Mouse (Mus musculus) layer of hippocampus, adult 11-12 months (tissue): ENCODE measurements around the gene Magea5.
"Not testable (repeated sequence)": the region's sequence is repeated elsewhere in the genome, so short reads cannot be mapped to it uniquely, and the experiment has no call there.

Experiments
- DNase-seq: peaks from one replicate; pipeline ENCODE4 v3.0.0; 2022; ENCODE audit warnings: low spot score

Magea5 gene

GRCm38 (mm10) chrX:155063045-155063444 lies at the start of gene Magea5:
Magea5 (minus strand) TSS chrX:155063145.
- DNase-seq = not testable (repeated sequence)

DNA sequence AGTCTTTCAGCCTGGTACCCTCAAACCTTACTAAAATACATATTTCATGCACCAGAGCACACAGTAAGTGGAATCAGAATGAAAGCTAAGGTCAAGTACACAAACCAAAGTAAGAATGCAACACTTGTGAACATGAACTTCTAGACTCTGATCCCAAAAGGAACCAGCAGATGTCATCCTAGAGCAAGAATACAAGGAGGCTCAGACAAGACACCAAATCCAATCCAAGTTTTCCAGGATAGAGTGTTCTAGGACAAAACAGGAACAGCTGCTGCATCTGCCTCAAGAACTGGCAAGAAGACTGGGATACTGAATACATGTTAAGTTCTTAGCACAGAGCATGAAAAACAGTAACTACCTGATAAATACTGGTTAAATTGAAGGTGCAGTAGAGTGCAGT lies 35.1 kb upstream of the Magea5 start:
- DNase-seq = peak; percentile 19

GRCm38 (mm10) chrX:155093566-155093965 lies 30.6 kb upstream of the Magea5 start, which contains the start of gene Magea2:
Magea2 (minus strand) TSS chrX:155093666.
- DNase-seq = not testable (repeated sequence)

DNA sequence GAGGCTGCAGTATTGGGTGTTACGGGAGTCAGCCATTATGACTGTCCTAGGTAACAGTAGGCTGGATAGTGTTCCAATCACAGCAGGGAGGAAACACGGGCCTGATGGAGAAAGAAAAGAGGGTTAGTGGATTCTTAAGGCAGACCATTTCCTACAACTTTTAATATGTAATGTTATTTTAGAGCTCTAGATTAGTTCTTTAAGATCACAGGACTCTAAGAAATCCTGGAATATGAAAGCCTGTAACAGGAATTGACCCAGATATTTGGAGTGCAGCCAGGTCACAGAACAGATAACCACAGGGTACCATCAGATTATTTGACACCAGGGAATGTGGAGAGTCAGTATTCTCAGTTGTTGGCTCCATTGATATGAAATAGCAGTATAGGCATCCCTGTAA lies 26.7 kb upstream of the Magea5 start, which contains the start of gene Magea1:
Gene Magea1 (minus strand): TSS at position 101 of the 400 bp plus-strand sequence.
- not testable (repeated sequence) for DNase-seq
